Mouse (Mus musculus) mammary gland, adult 2 months (tissue): Measurements from ENCODE around the gene Vmac. TPM values are rescaled to one million over a fixed set of nuclear protein-coding genes. Genes with fewer than 3 reads are reported as not detected.

Source experiments
- polyA plus RNA-seq: library from polyadenylated mRNA; depleted of rRNA; stranded (reverse); fragments of >200 nt; gene quantifications from 2 replicates; pipeline ENCODE4 v1.2.3, GENCODE M21; 2012; ENCODE audit warnings: low replicate concordance; rRNA removed

Gene Vmac
- polyA plus RNA-seq = 27.7 and 47.7 TPM in 2 replicates

GRCm38 (mm10) chr17:56717363-56718058, at the start of gene Vmac, which contains the start of gene Ndufa11:
Vmac (minus strand) TSS chr17:56718022.
Ndufa11 (plus strand) TSS chr17:56717767.

GRCm38 (mm10) chr17:56764474-56765354, 46.9 kb upstream of the Vmac start, which contains the start of gene Dus3l:
Dus3l (plus strand) TSS chr17:56764757.

GRCm38 (mm10) chr17:56757416-56758123, 39.7 kb upstream of the Vmac start, which contains the start of gene Nrtn:
Nrtn (minus strand) TSS chr17:56757530.

GRCm38 (mm10) chr17:56672941-56673646, 44.7 kb downstream of the Vmac start, which contains the start of gene Ranbp3:
Ranbp3 (plus strand) TSS chr17:56673294.

Other genes with a start within 250 kb of the Vmac start
- gene Ptprs, start 241.5 kb downstream of the Vmac start, polyA plus RNA-seq = 112 and 178 TPM in 2 replicates
- gene Znrf4, start 205.6 kb downstream of the Vmac start, polyA plus RNA-seq = 0.10 TPM in 1 of 2 replicates, not detected in the other
- 13.3 and 17.3 TPM in 2 replicates for gene Gm20219, start 163.6 kb downstream of the Vmac start, polyA plus RNA-seq
- gene Safb2, start 133.4 kb downstream of the Vmac start, polyA plus RNA-seq = 56.0 and 97.0 TPM in 2 replicates
- 42.7 and 81.7 TPM in 2 replicates for gene Safb, start 133.2 kb downstream of the Vmac start, polyA plus RNA-seq
- 140 and 142 TPM in 2 replicates for gene 2410015M20Rik, start 108.3 kb downstream of the Vmac start, polyA plus RNA-seq
- 1,962 and 4,053 TPM in 2 replicates for gene Rpl36, start 104.6 kb downstream of the Vmac start, polyA plus RNA-seq
- 76.8 and 87.4 TPM in 2 replicates for gene Lonp1, start 91.1 kb downstream of the Vmac start, polyA plus RNA-seq
- 0.31 and 0.63 TPM in 2 replicates for gene Catsperd, start 89.9 kb downstream of the Vmac start, polyA plus RNA-seq
- 68.1 and 99.5 TPM in 2 replicates for gene Ranbp3, start 44.7 kb downstream of the Vmac start, polyA plus RNA-seq
- 689 and 708 TPM in 2 replicates for gene Ndufa11, start 255 bp downstream of the Vmac start, polyA plus RNA-seq
- gene Nrtn, start 39.5 kb upstream of the Vmac start, polyA plus RNA-seq = 12.6 and 45.0 TPM in 2 replicates
- gene Dus3l, start 46.7 kb upstream of the Vmac start, polyA plus RNA-seq = 71.4 and 109 TPM in 2 replicates
- gene Prr22, start 52.2 kb upstream of the Vmac start, polyA plus RNA-seq = 2.4 and 5.4 TPM in 2 replicates
- gene Rfx2, start 113.0 kb upstream of the Vmac start, polyA plus RNA-seq = 17.1 and 19.0 TPM in 2 replicates
- not detected in 2 replicates for gene Acsbg2, start 156.4 kb upstream of the Vmac start, polyA plus RNA-seq
- gene 1700061G19Rik, start 157.5 kb upstream of the Vmac start, polyA plus RNA-seq = 0.05 and 0.06 TPM in 2 replicates
- gene Mllt1, start 217.4 kb upstream of the Vmac start, polyA plus RNA-seq = 47.6 and 68.7 TPM in 2 replicates